In genomic region chr6:117084833-117085500, GRCm38 (mm10) we compare ENCODE assay signal across 27 mouse cellular contexts.
DNase-seq lines count a peak whose midpoint lies in the region; ATAC-seq lines count a peak whose summit lies in the region.
"Had no signal": no experiment of that assay in that cellular context is flagged by ENCODE, and none has a peak within 500 bp of the region (broad histone marks: within the 10 kb centered on the region; RNA-seq: fewer than 3 reads in every experiment).

No protein-coding gene starts in this region.

- DNase-seq in forebrain, embryonic 14.5 days (ENCODE audit: low spot score) = peak; percentile 16
- DNase-seq in forebrain, embryonic 11.5 days (ENCODE audit: low spot score) = no peak
- DNase-seq in neural tube, embryonic 10.5 days (ENCODE audit: extremely low spot score, low spot score) = no peak
- no peak for DNase-seq in kidney, postnatal 25 days
- DNase-seq: adrenal gland, adult 8-10 months; cerebellum, adult 9-10 months; cerebellum, postnatal 36 days; heart, postnatal 14 days; kidney, adult 8-10 months; kidney, postnatal 10 days; liver; lung, adult 2 months; lung, postnatal 10 days; retina, postnatal 1 day; right cerebral cortex, postnatal 14 days had no signal

- no peak overlapping the region for H3K27ac ChIP-seq in forebrain, embryonic 14.5 days (ENCODE audit: low read depth, low read length)
- no peak overlapping the region for H3K27ac ChIP-seq in forebrain, embryonic 11.5 days (ENCODE audit: low read depth, low read length)
- H3K27ac ChIP-seq in hindbrain, embryonic 15.5 days (replicated peaks) = peak overlapping the region; percentile 19; the same call in 1 of the 2 replicates
- no peak overlapping the region for H3K27ac ChIP-seq in hindbrain, embryonic 13.5 days
- H3K27ac ChIP-seq in neural tube, embryonic 13.5 days (replicated peaks) = 0 out of 2 replicates have a peak overlapping the region, but pooled peaks have one; percentile 24
- H3K27ac ChIP-seq in kidney, embryonic 15.5 days = no peak overlapping the region
- H3K27ac ChIP-seq: embryonic facial prominence, embryonic 12.5 days; forebrain, embryonic 13.5 days; liver, embryonic 14.5 days; macrophage; midbrain, embryonic 15.5 days; neural tube, embryonic 12.5 days had no signal

- H3K27me3 ChIP-seq in forebrain, embryonic 14.5 days (replicated peaks; ENCODE audit: control insufficient read depth, insufficient read depth, low read length) = no peaks in the 10 kb centered on the region
- H3K27me3 ChIP-seq in forebrain, embryonic 11.5 days (ENCODE audit: control insufficient read depth, insufficient read depth, low read length) = no peaks in the 10 kb centered on the region
- H3K27me3 ChIP-seq in hindbrain, embryonic 15.5 days = no peaks in the 10 kb centered on the region
- H3K27me3 ChIP-seq in hindbrain, embryonic 13.5 days = no peaks in the 10 kb centered on the region
- 0 out of 2 replicates have a peak, but pooled peaks cover 2% of the 10 kb centered on the region for H3K27me3 ChIP-seq in neural tube, embryonic 13.5 days
- H3K27me3 ChIP-seq in kidney, embryonic 15.5 days = peaks cover 10% of the 10 kb centered on the region; the same call in 1 of the 2 replicates
- H3K27me3 ChIP-seq: embryonic facial prominence, embryonic 12.5 days; forebrain, embryonic 13.5 days; midbrain, embryonic 15.5 days; neural tube, embryonic 12.5 days had no signal

- no peak overlapping the region for H3K4me2 ChIP-seq in forebrain, embryonic 14.5 days (ENCODE audit: low read length)
- no peak overlapping the region for H3K4me2 ChIP-seq in forebrain, embryonic 11.5 days (ENCODE audit: low read depth, low read length, severe bottlenecking)
- H3K4me2 ChIP-seq in hindbrain, embryonic 15.5 days = peak overlapping the region; percentile 21
- H3K4me2 ChIP-seq in hindbrain, embryonic 13.5 days = no peak overlapping the region
- H3K4me2 ChIP-seq in neural tube, embryonic 13.5 days = no peak overlapping the region
- no peak overlapping the region for H3K4me2 ChIP-seq in kidney, embryonic 15.5 days
- H3K4me2 ChIP-seq: embryonic facial prominence, embryonic 12.5 days; forebrain, embryonic 13.5 days; midbrain, embryonic 15.5 days; neural tube, embryonic 12.5 days had no signal

- WGBS in forebrain, embryonic 14.5 days = 80% methylated on average over 13 of the region's 13 CpGs
- 87% methylated on average over 13 of the region's 13 CpGs for WGBS in forebrain, embryonic 11.5 days
- 55% methylated on average over 13 of the region's 13 CpGs for WGBS in hindbrain, embryonic 15.5 days
- 68% methylated on average over 13 of the region's 13 CpGs for WGBS in hindbrain, embryonic 13.5 days
- 60% methylated on average over 13 of the region's 13 CpGs for WGBS in neural tube, embryonic 13.5 days
- 49% methylated on average over 13 of the region's 13 CpGs for WGBS in kidney, embryonic 15.5 days

- no peak overlapping the region for H3K9ac ChIP-seq in forebrain, embryonic 14.5 days (ENCODE audit: low read length)
- H3K9ac ChIP-seq in forebrain, embryonic 11.5 days (ENCODE audit: low read length) = no peak overlapping the region
- H3K9ac ChIP-seq in hindbrain, embryonic 15.5 days = no peak overlapping the region
- H3K9ac ChIP-seq in hindbrain, embryonic 13.5 days = no peak overlapping the region
- H3K9ac ChIP-seq in neural tube, embryonic 13.5 days = no peak overlapping the region
- H3K9ac ChIP-seq in kidney, embryonic 15.5 days = no peak overlapping the region
- H3K9ac ChIP-seq: embryonic facial prominence, embryonic 12.5 days; forebrain, embryonic 13.5 days; liver, embryonic 14.5 days; midbrain, embryonic 15.5 days; neural tube, embryonic 12.5 days had no signal

- no peak for ATAC-seq in forebrain, embryonic 14.5 days
- ATAC-seq in forebrain, embryonic 11.5 days (replicated peaks; ENCODE audit: low FRiP score) = no peak
- peak; percentile 54; the same call in 1 of the 2 replicates for ATAC-seq in hindbrain, embryonic 15.5 days (ENCODE audit: low FRiP score, low read depth)
- ATAC-seq in hindbrain, embryonic 13.5 days (ENCODE audit: low FRiP score) = no peak
- ATAC-seq in neural tube, embryonic 13.5 days (ENCODE audit: low read depth) = 0 out of 2 replicates have a peak, but pooled peaks have one; percentile 27
- ATAC-seq in kidney, embryonic 15.5 days (replicated peaks; ENCODE audit: low FRiP score) = no peak
- ATAC-seq: forebrain, embryonic 13.5 days; midbrain, embryonic 15.5 days had no signal

- H3K9me3 ChIP-seq in forebrain, embryonic 14.5 days (replicated peaks; ENCODE audit: control insufficient read depth, low read length) = no peaks in the 10 kb centered on the region
- H3K9me3 ChIP-seq in forebrain, embryonic 11.5 days (ENCODE audit: control insufficient read depth, low read length) = no peaks in the 10 kb centered on the region
- no peaks in the 10 kb centered on the region for H3K9me3 ChIP-seq in hindbrain, embryonic 15.5 days
- H3K9me3 ChIP-seq in hindbrain, embryonic 13.5 days = no peaks in the 10 kb centered on the region
- no peaks in the 10 kb centered on the region for H3K9me3 ChIP-seq in neural tube, embryonic 13.5 days
- H3K9me3 ChIP-seq in kidney, embryonic 15.5 days (replicated peaks) = no peaks in the 10 kb centered on the region
- H3K9me3 ChIP-seq: embryonic facial prominence, embryonic 12.5 days; forebrain, embryonic 13.5 days; midbrain, embryonic 15.5 days; neural tube, embryonic 12.5 days had no signal

- H3K4me3 ChIP-seq in forebrain, embryonic 14.5 days (ENCODE audit: low read depth, low read length) = no peak overlapping the region
- H3K4me3 ChIP-seq in forebrain, embryonic 11.5 days (ENCODE audit: low read depth, low read length) = no peak overlapping the region
- no peak overlapping the region for H3K4me3 ChIP-seq in hindbrain, embryonic 15.5 days
- no peak overlapping the region for H3K4me3 ChIP-seq in hindbrain, embryonic 13.5 days
- no peak overlapping the region for H3K4me3 ChIP-seq in neural tube, embryonic 13.5 days
- no peak overlapping the region for H3K4me3 ChIP-seq in kidney, embryonic 15.5 days (replicated peaks)
- H3K4me3 ChIP-seq: embryonic facial prominence, embryonic 12.5 days; erythroblast, embryonic 14.5 days; forebrain, embryonic 13.5 days; midbrain, embryonic 15.5 days; neural tube, embryonic 12.5 days had no signal

- H3K36me3 ChIP-seq in forebrain, embryonic 14.5 days (ENCODE audit: control insufficient read depth, insufficient read depth, low read length) = no peaks in the 10 kb centered on the region
- H3K36me3 ChIP-seq in forebrain, embryonic 11.5 days (ENCODE audit: control insufficient read depth, insufficient read depth, low read length) = no peaks in the 10 kb centered on the region
- no peaks in the 10 kb centered on the region for H3K36me3 ChIP-seq in hindbrain, embryonic 15.5 days
- H3K36me3 ChIP-seq in hindbrain, embryonic 13.5 days = no peaks in the 10 kb centered on the region
- no peaks in the 10 kb centered on the region for H3K36me3 ChIP-seq in neural tube, embryonic 13.5 days
- no peaks in the 10 kb centered on the region for H3K36me3 ChIP-seq in kidney, embryonic 15.5 days
- H3K36me3 ChIP-seq: embryonic facial prominence, embryonic 12.5 days; G1E; midbrain, embryonic 15.5 days; neural tube, embryonic 12.5 days had no signal

- H3K4me1 ChIP-seq in forebrain, embryonic 14.5 days (ENCODE audit: control insufficient read depth, insufficient read depth, low read length) = no peaks in the 10 kb centered on the region
- no peaks in the 10 kb centered on the region for H3K4me1 ChIP-seq in forebrain, embryonic 11.5 days (replicated peaks; ENCODE audit: control insufficient read depth, insufficient read depth, low read length)
- peaks cover 5% of the 10 kb centered on the region; the same call in 1 of the 2 replicates for H3K4me1 ChIP-seq in hindbrain, embryonic 15.5 days (replicated peaks)
- peaks cover 4% of the 10 kb centered on the region; the same call in 1 of the 2 replicates for H3K4me1 ChIP-seq in hindbrain, embryonic 13.5 days (replicated peaks)
- peaks cover 6% of the 10 kb centered on the region for H3K4me1 ChIP-seq in neural tube, embryonic 13.5 days (replicated peaks)
- 0 out of 2 replicates have a peak, but pooled peaks cover 10% of the 10 kb centered on the region for H3K4me1 ChIP-seq in kidney, embryonic 15.5 days
- H3K4me1 ChIP-seq: embryonic facial prominence, embryonic 12.5 days; forebrain, embryonic 13.5 days; midbrain, embryonic 15.5 days; neural tube, embryonic 12.5 days had no signal

Comparison
In these comparisons a context has a peak if more than half of its experiments do, and no peak if none do; other contexts are left out.
1. ATAC-seq: peak in hindbrain, embryonic 15.5 days (single experiment) and neural tube, embryonic 13.5 days (single experiment); none in forebrain, embryonic 14.5 days (single experiment), forebrain, embryonic 11.5 days (single experiment), hindbrain, embryonic 13.5 days (single experiment) and kidney, embryonic 15.5 days (single experiment).
2. H3K27ac ChIP-seq: peak in hindbrain, embryonic 15.5 days (single experiment) and neural tube, embryonic 13.5 days (single experiment); none in forebrain, embryonic 14.5 days (single experiment), forebrain, embryonic 11.5 days (single experiment), hindbrain, embryonic 13.5 days (single experiment) and kidney, embryonic 15.5 days (single experiment).